Mouse (Mus musculus): ENCODE data around the gene Tmem219.
A peak's percentile ranks its signal among the peaks of the same experiment; 100 is the strongest.

The Tmem219 gene

GRCm38 (mm10) chr7:126922624-126923060 is at the start of gene Tmem219:
Gene Tmem219 (minus strand): TSS chr7:126922917.
- DNase-seq (ENCODE audit: low read depth, low spot score) = no peak

GRCm38 (mm10) chr7:126967361-126967760 is 44.6 kb upstream of the Tmem219 start:
- DNase-seq (ENCODE audit: low read depth, low spot score) = no peak

- DNase-seq (ENCODE audit: low read depth, low spot score) = no peak
Observed at GRCm38 (mm10) chr7:126965568-126965967, 42.9 kb upstream of the Tmem219 start.

GRCm38 (mm10) chr7:126963548-126964286 is 41.0 kb upstream of the Tmem219 start:
- DNase-seq (ENCODE audit: low read depth, low spot score) = no peak

- DNase-seq (ENCODE audit: low read depth, low spot score) = no peak
Observed at GRCm38 (mm10) chr7:126961965-126962364, 39.2 kb upstream of the Tmem219 start.

GRCm38 (mm10) chr7:126961095-126961494 is 38.4 kb upstream of the Tmem219 start:
- DNase-seq (ENCODE audit: low read depth, low spot score) = no peak

GRCm38 (mm10) chr7:126959780-126960179 is 37.1 kb upstream of the Tmem219 start:
- DNase-seq (ENCODE audit: low read depth, low spot score) = no peak

- DNase-seq (ENCODE audit: low read depth, low spot score) = no peak
Observed at GRCm38 (mm10) chr7:126955125-126955524, 32.4 kb upstream of the Tmem219 start.

- no peak for DNase-seq (ENCODE audit: low read depth, low spot score)
Observed at GRCm38 (mm10) chr7:126952646-126953045, 29.9 kb upstream of the Tmem219 start.

- DNase-seq (ENCODE audit: low read depth, low spot score) = no peak
Observed at GRCm38 (mm10) chr7:126951741-126952140, 29.0 kb upstream of the Tmem219 start.

- DNase-seq (ENCODE audit: low read depth, low spot score) = no peak
Observed at GRCm38 (mm10) chr7:126950647-126951615, 28.2 kb upstream of the Tmem219 start.

- peak; percentile 87 for DNase-seq (ENCODE audit: low read depth, low spot score)
Observed at GRCm38 (mm10) chr7:126949793-126950646, 27.3 kb upstream of the Tmem219 start, which contains the start of gene Sez6l2. Gene Sez6l2 (plus strand): TSS chr7:126950563.

GRCm38 (mm10) chr7:126949403-126949792 is 26.7 kb upstream of the Tmem219 start, which contains the start of gene Asphd1:
Gene Asphd1 (minus strand): TSS chr7:126949582.
- no peak for DNase-seq (ENCODE audit: low read depth, low spot score)

- no peak for DNase-seq (ENCODE audit: low read depth, low spot score)
Observed at GRCm38 (mm10) chr7:126948626-126949025, 25.9 kb upstream of the Tmem219 start.

GRCm38 (mm10) chr7:126946530-126946929 is 23.8 kb upstream of the Tmem219 start:
- peak; percentile 59 for DNase-seq (ENCODE audit: low read depth, low spot score)

- DNase-seq (ENCODE audit: low read depth, low spot score) = no peak
Observed at GRCm38 (mm10) chr7:126941801-126942200, 19.1 kb upstream of the Tmem219 start.

- no peak for DNase-seq (ENCODE audit: low read depth, low spot score)
Observed at GRCm38 (mm10) chr7:126941171-126941570, 18.5 kb upstream of the Tmem219 start.

GRCm38 (mm10) chr7:126932652-126933051 is 9.9 kb upstream of the Tmem219 start:
- DNase-seq (ENCODE audit: low read depth, low spot score) = no peak

- no peak for DNase-seq (ENCODE audit: low read depth, low spot score)
Observed at GRCm38 (mm10) chr7:126929046-126929445, 6.3 kb upstream of the Tmem219 start.

GRCm38 (mm10) chr7:126928384-126929037 is 5.8 kb upstream of the Tmem219 start, which contains the start of gene Kctd13:
Gene Kctd13 (plus strand): TSS chr7:126928879.
- DNase-seq (ENCODE audit: low read depth, low spot score) = peak; percentile 95

GRCm38 (mm10) chr7:126926299-126926698 is 3.6 kb upstream of the Tmem219 start:
- peak; percentile 65 for DNase-seq (ENCODE audit: low read depth, low spot score)

Data from CD4-positive helper T cell, adult 2 months (primary cell).